Mouse (Mus musculus): Measurements from ENCODE around the gene Sfxn2. TPM values are rescaled to one million over a fixed set of nuclear protein-coding genes. Genes with fewer than 3 reads are reported as not detected.
"Not testable (repeated sequence)": the region's sequence is repeated elsewhere in the genome, so short reads cannot be mapped to it uniquely, and the experiment has no call there.

Sfxn2 gene
- total and polyA plus RNA-seq, 3 experiments, result 2.3 to 3.6 (median 2.4) TPM

DNA sequence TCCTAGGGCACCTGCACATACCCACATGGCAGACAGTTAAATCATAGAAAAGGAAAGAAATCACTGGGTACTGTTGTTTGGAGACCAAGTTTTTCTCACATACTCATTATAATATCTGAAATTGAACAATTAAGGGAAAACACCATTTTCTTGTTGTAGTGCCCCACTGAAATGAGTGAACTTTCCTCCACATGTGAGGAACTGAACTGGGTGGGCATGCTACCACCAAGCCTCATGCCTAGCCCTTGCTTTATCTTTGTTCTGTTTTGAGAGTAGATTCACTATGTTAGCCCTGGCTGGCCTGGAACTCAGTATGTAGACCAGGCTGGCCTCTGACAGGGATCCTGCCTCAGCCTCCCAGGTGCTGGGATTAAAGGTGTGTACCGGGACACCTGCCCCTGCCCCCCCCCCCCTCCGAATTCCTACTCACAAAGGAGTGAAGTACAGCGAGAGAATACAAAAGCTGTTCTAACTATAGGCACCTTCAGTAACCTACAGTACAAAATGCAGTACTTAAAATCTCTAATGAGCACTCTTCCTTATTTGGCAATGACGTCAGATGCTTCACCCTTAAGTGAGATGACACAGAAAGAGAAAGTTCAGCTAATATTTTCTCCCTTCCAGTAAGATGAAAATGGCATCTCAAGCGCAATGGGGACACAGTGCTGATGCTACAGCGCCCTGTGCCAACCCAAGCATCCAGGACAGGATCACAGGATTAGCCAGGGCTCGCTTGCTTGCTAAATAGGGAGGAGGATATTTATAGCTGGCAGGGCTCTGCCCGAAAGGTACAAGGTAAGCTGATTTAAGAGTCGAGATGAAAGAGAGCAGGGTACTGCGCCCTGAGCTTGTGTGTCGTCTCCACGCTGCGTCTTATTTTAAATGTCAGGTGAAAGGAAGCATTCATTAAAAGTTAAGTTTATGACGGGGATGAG is 10.3 kb upstream of the Sfxn2 start:
- peak in 1 of 2 experiments; percentile 62 for DNase-seq
- Histone ChIP-seq H3K4me1 (ENCODE audit: control insufficient read depth, insufficient read depth, low read length) (peaks cover 4% of the 10 kb centered on the region), H3K36me3 (ENCODE audit: control insufficient read depth, insufficient read depth, low read length) (no peaks in the 10 kb centered on the region), H3K79me2 (replicated peaks; ENCODE audit: control insufficient read depth, insufficient read depth, low read length) (no peaks in the 10 kb centered on the region), H3K27me3 (ENCODE audit: control insufficient read depth, insufficient read depth, low read length) (no peaks in the 10 kb centered on the region), H3K9ac (ENCODE audit: low read depth, low read length) (no peak overlapping the region), H3K27ac (peak overlapping the region; percentile 63), H3K4me3 (no peak overlapping the region)
- 0 out of 2 replicates have a peak, but pooled peaks have one; percentile 34 for TF ChIP-seq EP300 (IDR thresholded peaks at IDR 0.05; ENCODE audit: insufficient read depth, low read depth, low read length)
- TF ChIP-seq POLR2A (IDR thresholded peaks at IDR 0.05; ENCODE audit: insufficient read depth, low read depth, low read length), result no peak; the same call in 1 of the 2 replicates
- TF ChIP-seq CTCF (IDR thresholded peaks at IDR 0.05), result no peak
- intact Hi-C loops (cut with DNase I), result no loop called here
- WGBS, result 71% methylated on average over 14 of the region's 14 CpGs

DNA sequence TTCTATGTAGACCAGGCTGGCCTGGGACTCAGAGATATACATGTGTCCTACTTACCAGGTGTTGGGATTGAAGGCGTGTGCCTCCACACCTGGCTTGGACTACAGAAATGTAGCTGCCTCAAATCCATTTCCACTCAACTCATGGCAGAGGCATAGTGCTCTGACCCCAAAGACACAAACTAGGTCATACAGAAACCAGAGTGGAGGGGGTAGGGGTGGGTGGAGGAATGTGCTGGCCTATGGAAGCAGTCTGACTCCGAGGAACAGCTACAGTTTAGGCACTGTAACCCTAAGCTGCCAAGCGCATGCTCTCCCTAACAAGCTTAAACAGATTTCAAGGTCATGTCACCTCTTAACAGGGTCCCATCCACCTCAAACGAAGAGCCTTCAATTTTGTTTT is 9.6 kb upstream of the Sfxn2 start:
- Histone ChIP-seq H3K79me2 (replicated peaks; ENCODE audit: control insufficient read depth, insufficient read depth, low read length) (no peaks in the 10 kb centered on the region), H3K27ac (peak overlapping the region; percentile 63), H3K4me1 (ENCODE audit: control insufficient read depth, insufficient read depth, low read length) (peaks cover 4% of the 10 kb centered on the region), H3K9ac (ENCODE audit: low read depth, low read length) (no peak overlapping the region), H3K27me3 (ENCODE audit: control insufficient read depth, insufficient read depth, low read length) (no peaks in the 10 kb centered on the region), H3K4me3 (no peak overlapping the region), H3K36me3 (ENCODE audit: control insufficient read depth, insufficient read depth, low read length) (no peaks in the 10 kb centered on the region)
- WGBS, result 70% methylated on average over 4 of the region's 4 CpGs
- intact Hi-C loops (cut with DNase I), result no loop called here
- TF ChIP-seq CTCF (IDR thresholded peaks at IDR 0.05) (no peak), EP300 (IDR thresholded peaks at IDR 0.05; ENCODE audit: insufficient read depth, low read depth, low read length) (no peak), POLR2A (IDR thresholded peaks at IDR 0.05; ENCODE audit: insufficient read depth, low read depth, low read length) (no peak)
- DNase-seq, result no peak

DNA sequence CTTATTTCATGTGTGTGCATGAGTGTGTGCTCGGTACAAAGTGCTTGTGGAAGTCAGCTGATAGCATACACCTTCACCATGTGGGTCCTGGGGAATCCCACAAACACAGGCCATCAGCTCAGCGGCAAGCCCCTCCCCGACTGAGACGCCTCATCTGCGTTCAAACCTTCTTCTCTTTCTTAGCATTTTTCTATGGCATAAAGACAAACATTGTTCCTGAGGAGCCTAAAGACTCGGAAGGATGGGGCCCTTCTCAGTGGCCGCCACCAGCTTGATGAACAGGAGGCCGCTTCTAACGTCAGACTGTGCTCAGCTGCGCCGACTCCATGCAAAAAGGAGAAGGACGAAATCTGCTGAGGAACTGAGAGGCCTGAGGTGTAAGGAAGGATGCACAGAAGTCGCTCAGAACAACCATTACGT is 9.1 kb upstream of the Sfxn2 start:
- intact Hi-C loops (cut with DNase I), result no loop called here
- Histone ChIP-seq H3K27me3 (ENCODE audit: control insufficient read depth, insufficient read depth, low read length) (no peaks in the 10 kb centered on the region), H3K79me2 (replicated peaks; ENCODE audit: control insufficient read depth, insufficient read depth, low read length) (no peaks in the 10 kb centered on the region), H3K27ac (no peak overlapping the region; the same call in 1 of the 2 replicates), H3K4me3 (no peak overlapping the region), H3K9ac (ENCODE audit: low read depth, low read length) (no peak overlapping the region), H3K36me3 (ENCODE audit: control insufficient read depth, insufficient read depth, low read length) (no peaks in the 10 kb centered on the region), H3K4me1 (ENCODE audit: control insufficient read depth, insufficient read depth, low read length) (peaks cover 4% of the 10 kb centered on the region)
- TF ChIP-seq EP300 (IDR thresholded peaks at IDR 0.05; ENCODE audit: insufficient read depth, low read depth, low read length) (no peak), CTCF (IDR thresholded peaks at IDR 0.05) (no peak), POLR2A (IDR thresholded peaks at IDR 0.05; ENCODE audit: insufficient read depth, low read depth, low read length) (no peak)
- WGBS, result 82% methylated on average over 14 of the region's 14 CpGs
- DNase-seq, result no peak

DNA sequence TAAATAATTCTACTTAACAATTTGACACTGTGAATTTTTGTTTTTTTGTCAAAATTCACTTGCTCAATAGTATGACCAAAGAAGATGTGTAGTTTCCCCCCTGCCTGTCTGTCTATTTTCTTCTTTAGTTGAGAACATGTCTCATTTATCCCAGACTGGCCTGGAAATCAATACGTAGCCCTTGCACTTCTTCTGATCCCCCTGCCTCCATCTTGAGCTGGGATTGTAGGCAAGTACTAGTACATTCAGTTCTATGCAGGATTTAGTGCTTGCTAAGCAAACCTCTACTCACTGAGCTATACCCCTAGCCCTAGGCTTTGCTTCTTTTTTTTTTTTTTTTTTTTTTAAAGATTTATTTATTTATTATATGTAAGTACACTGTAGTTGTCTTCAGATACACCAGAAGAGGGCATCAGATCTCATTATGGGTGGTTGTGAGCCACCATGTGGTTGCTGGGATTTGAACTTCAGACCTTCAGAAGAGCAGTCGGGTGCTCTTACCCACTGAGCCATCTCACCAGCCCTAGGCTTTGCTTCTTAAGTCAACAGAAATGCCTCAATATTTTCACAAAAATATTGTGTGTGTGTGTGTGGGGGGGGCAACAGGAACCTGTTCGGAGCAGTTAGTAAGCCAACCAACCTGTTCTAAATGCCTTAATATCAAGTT is 1.8 kb upstream of the Sfxn2 start:
- H3K9ac ChIP-seq (ENCODE audit: low read depth, low read length); H3K4me3 ChIP-seq; H3K79me2 ChIP-seq (replicated peaks; ENCODE audit: control insufficient read depth, insufficient read depth, low read length); H3K36me3 ChIP-seq (ENCODE audit: control insufficient read depth, insufficient read depth, low read length); H3K27me3 ChIP-seq (ENCODE audit: control insufficient read depth, insufficient read depth, low read length); DNase-seq; H3K27ac ChIP-seq; H3K4me1 ChIP-seq (ENCODE audit: control insufficient read depth, insufficient read depth, low read length): not testable (repeated sequence)
- WGBS, result 91% methylated on average over 3 of the region's 3 CpGs
- intact Hi-C loops (cut with DNase I), result loop anchor here (5.0 to 10.0 kb wide), 3 partner anchors 69 to 293 kb away; partner anchors contain the start of genes Actr1a, Sufu and Trim8

DNA sequence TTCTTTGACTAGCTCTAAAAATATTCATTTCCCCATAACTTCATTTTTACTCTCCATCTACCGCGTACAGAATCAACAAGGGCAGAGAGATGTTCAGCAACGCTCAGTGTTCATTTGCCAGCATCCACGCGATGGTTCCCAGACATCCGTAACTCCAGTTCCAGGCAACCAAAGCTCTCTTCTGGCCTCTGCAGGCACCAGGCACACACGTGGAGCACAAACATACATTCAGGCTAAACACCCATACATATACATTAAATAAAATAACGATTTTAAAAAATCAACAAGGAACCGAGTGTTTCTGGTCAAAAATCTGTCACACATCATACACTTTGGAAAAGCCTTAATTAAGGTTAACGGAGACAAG is 1.3 kb upstream of the Sfxn2 start:
- H3K27me3 ChIP-seq (ENCODE audit: control insufficient read depth, insufficient read depth, low read length), result no peaks in the 10 kb centered on the region
- H3K4me1 ChIP-seq (ENCODE audit: control insufficient read depth, insufficient read depth, low read length), result peaks cover 1% of the 10 kb centered on the region; the same call in 1 of the 2 replicates
- intact Hi-C loops (cut with DNase I), result loop anchor here (5.0 to 10.0 kb wide), 3 partner anchors 70 to 293 kb away; partner anchors contain the start of genes Actr1a, Sufu and Trim8
- no peak overlapping the region for H3K27ac ChIP-seq
- peak overlapping the region; percentile 76 for H3K4me3 ChIP-seq
- DNase-seq, result no peak
- 33% methylated on average over 10 of the region's 10 CpGs for WGBS
- H3K9ac ChIP-seq (ENCODE audit: low read depth, low read length), result no peak overlapping the region
- H3K36me3 ChIP-seq (ENCODE audit: control insufficient read depth, insufficient read depth, low read length), result no peaks in the 10 kb centered on the region
- TF ChIP-seq POLR2A (IDR thresholded peaks at IDR 0.05; ENCODE audit: insufficient read depth, low read depth, low read length), result no peak
- no peak for TF ChIP-seq EP300 (IDR thresholded peaks at IDR 0.05; ENCODE audit: insufficient read depth, low read depth, low read length)
- no peaks in the 10 kb centered on the region for H3K79me2 ChIP-seq (replicated peaks; ENCODE audit: control insufficient read depth, insufficient read depth, low read length)
